Mouse (Mus musculus) liver, embryonic 16.5 days (tissue): ENCODE measurements around the gene Mfsd14a. TPM values are rescaled to one million over a fixed set of nuclear protein-coding genes. Genes with fewer than 3 reads are reported as not detected.
"Not testable (repeated sequence)": the region's sequence is repeated elsewhere in the genome, so short reads cannot be mapped to it uniquely, and the experiment has no call there.

Source experiments
- ATAC-seq: fragments of 200-750 bp; cut with Nextera tagmentation; 2 replicates; pipeline ENCODE4 v1.8.0; 2017; ENCODE audit warnings: low read depth, mild to moderate bottlenecking, moderate number of reproducible peaks, moderate library complexity
- H3K27ac ChIP-seq: fragments of 300-500 bp; sonication (generic); 2 replicates; pipeline ENCODE4 v1.5.1; 2014; ENCODE audit warnings: mild to moderate bottlenecking, low read length
- H3K27me3 ChIP-seq: fragments of 300-500 bp; sonication (generic); 2 replicates; pipeline ENCODE4 v1.6.1; 2014; ENCODE audit warnings: low read depth, low read length, mixed read lengths; ENCODE audit not compliant: control insufficient read depth, insufficient read depth
- H3K36me3 ChIP-seq: fragments of 300-500 bp; sonication (generic); 2 replicates; pipeline ENCODE4 v1.6.1; 2014; ENCODE audit warnings: mild to moderate bottlenecking; ENCODE audit not compliant: control insufficient read depth, insufficient read depth
- H3K4me1 ChIP-seq: fragments of 300-500 bp; sonication (generic); 2 replicates; pipeline ENCODE4 v1.6.1; 2014; ENCODE audit warnings: low read depth, low read length, mixed read lengths; ENCODE audit not compliant: control insufficient read depth
- H3K4me2 ChIP-seq: fragments of 300-500 bp; sonication (generic); 2 replicates; pipeline ENCODE4 v1.6.1; 2014; ENCODE audit warnings: low read depth, low read length, mixed read lengths
- H3K4me3 ChIP-seq: fragments of 300-500 bp; sonication (generic); 2 replicates; pipeline ENCODE4 v1.5.1; 2014; ENCODE audit warnings: low read depth, mild to moderate bottlenecking, low read length
- H3K9ac ChIP-seq: fragments of 300-500 bp; sonication (generic); 2 replicates; pipeline ENCODE4 v1.6.1; 2014; ENCODE audit warnings: low read depth, low read length
- H3K9me3 ChIP-seq: fragments of 300-500 bp; sonication (generic); replicated peaks from 2 replicates; pipeline ENCODE4 v1.6.1; 2016; ENCODE audit warnings: low read length; ENCODE audit not compliant: control insufficient read depth
- WGBS: fragments of 180-500 bp; shearing (Covaris S2); extraction: QIAGEN DNeasy Blood & Tissue Kit; methylation state at CpG from one replicate; pipeline ENCODE4 v1.1.7; 2014; ENCODE audit not compliant: insufficient replicate concordance; 5-methylcytosine and 5-hydroxymethylcytosine counted together
- polyA plus RNA-seq: library from polyadenylated mRNA; unstranded; fragments of >200 nt; fragmentation: Nextera tagmentation; extraction: Ambion mirVana; gene quantifications from 2 replicates; pipeline ENCODE4 v1.2.1, GENCODE M21; 2015

Mfsd14a gene
- polyA plus RNA-seq, 1 experiment from 2014 or later = 32.0 TPM

- Histone ChIP-seq H3K4me3 (no peak overlapping the region), H3K9ac (peak overlapping the region; percentile 58), H3K4me2 (peak overlapping the region; percentile 57), H3K4me1 (peaks cover 26% of the 10 kb centered on the region), H3K27me3 (no peaks in the 10 kb centered on the region), H3K27ac (peak overlapping the region; percentile 92), H3K9me3 (no peaks in the 10 kb centered on the region), H3K36me3 (no peaks in the 10 kb centered on the region; the same call in 1 of the 2 replicates)
- ATAC-seq = no peak
- 57% methylated on average over 2 of the region's 2 CpGs for WGBS
Measured at GRCm38 (mm10) chr3:116695666-116695985, 33.1 kb upstream of the Mfsd14a start.

- peak overlapping the region; percentile 58 for H3K9ac ChIP-seq
- peak overlapping the region; percentile 59 for H3K4me2 ChIP-seq
- H3K27ac ChIP-seq = peak overlapping the region; percentile 92
- H3K4me3 ChIP-seq = peak overlapping the region; percentile 24
- WGBS = 38% methylated on average over 8 of the region's 8 CpGs
- H3K9me3 ChIP-seq = no peaks in the 10 kb centered on the region
- H3K4me1 ChIP-seq = peaks cover 26% of the 10 kb centered on the region
- peak; percentile 76 for ATAC-seq
- no peaks in the 10 kb centered on the region; the same call in 1 of the 2 replicates for H3K36me3 ChIP-seq
- H3K27me3 ChIP-seq = no peaks in the 10 kb centered on the region
Measured at GRCm38 (mm10) chr3:116694955-116695665, 32.6 kb upstream of the Mfsd14a start.

GRCm38 (mm10) chr3:116694312-116694711, 31.8 kb upstream of the Mfsd14a start:
- ATAC-seq = peak; percentile 88
- Histone ChIP-seq H3K27ac (peak overlapping the region; percentile 92), H3K9ac (peak overlapping the region; percentile 57), H3K36me3 (no peaks in the 10 kb centered on the region; the same call in 1 of the 2 replicates), H3K4me2 (peak overlapping the region; percentile 59), H3K9me3 (no peaks in the 10 kb centered on the region), H3K4me3 (peak overlapping the region; percentile 24), H3K27me3 (no peaks in the 10 kb centered on the region), H3K4me1 (peaks cover 26% of the 10 kb centered on the region)
- 42% methylated on average over 3 of the region's 3 CpGs for WGBS

- no peak within 1 kb of the TSS for H3K4me2 ChIP-seq
- H3K4me1 ChIP-seq = no peaks in the 10 kb centered on the region
- WGBS = 81% methylated on average over 1 of the region's 1 CpGs
- no peak within 1 kb of the TSS for H3K9ac ChIP-seq
- H3K9me3 ChIP-seq = no peaks in the 10 kb centered on the region
- no peak within 1 kb of the TSS for H3K27ac ChIP-seq
- no peak within 1 kb of the TSS for H3K4me3 ChIP-seq
- ATAC-seq = no peak
- H3K27me3 ChIP-seq = no peaks in the 10 kb centered on the region
- H3K36me3 ChIP-seq = peaks cover 2% of the 10 kb centered on the region; the same call in 1 of the 2 replicates
Measured at GRCm38 (mm10) chr3:116681160-116681559, 18.7 kb upstream of the Mfsd14a start, which contains the start of gene Gm43191. Gm43191 (minus strand) TSS chr3:116681260.

GRCm38 (mm10) chr3:116664281-116664680, 1.8 kb upstream of the Mfsd14a start:
- not testable (repeated sequence) for H3K36me3 ChIP-seq, H3K4me2 ChIP-seq, H3K4me3 ChIP-seq, H3K9ac ChIP-seq, H3K27ac ChIP-seq, ATAC-seq, H3K27me3 ChIP-seq, H3K9me3 ChIP-seq
- H3K4me1 ChIP-seq = peaks cover 22% of the 10 kb centered on the region
- 82% methylated on average over 9 of the region's 9 CpGs for WGBS

- Histone ChIP-seq H3K9ac (peak overlapping the region; percentile 93), H3K27ac (peak overlapping the region; percentile 85), H3K4me2 (peak overlapping the region; percentile 74), H3K27me3 (no peaks in the 10 kb centered on the region), H3K36me3 (no peaks in the 10 kb centered on the region), H3K4me3 (peak overlapping the region; percentile 86), H3K4me1 (peaks cover 27% of the 10 kb centered on the region), H3K9me3 (no peaks in the 10 kb centered on the region)
- under 1% methylated on average over 64 of the region's 68 CpGs for WGBS
- peak; percentile 73 for ATAC-seq
Measured at GRCm38 (mm10) chr3:116661870-116662414, 535 bp downstream of the Mfsd14a start.

GRCm38 (mm10) chr3:116661288-116661869, 1.1 kb downstream of the Mfsd14a start:
- Histone ChIP-seq H3K27me3 (no peaks in the 10 kb centered on the region), H3K9ac (peak overlapping the region; percentile 93), H3K27ac (peak overlapping the region; percentile 85), H3K4me2 (peak overlapping the region; percentile 74), H3K4me1 (peaks cover 27% of the 10 kb centered on the region), H3K4me3 (peak overlapping the region; percentile 86), H3K36me3 (no peaks in the 10 kb centered on the region), H3K9me3 (no peaks in the 10 kb centered on the region)
- 5% methylated on average over 16 of the region's 16 CpGs for WGBS
- no peak for ATAC-seq

- peaks cover 27% of the 10 kb centered on the region for H3K4me1 ChIP-seq
- 65% methylated on average over 13 of the region's 13 CpGs for WGBS
Measured at GRCm38 (mm10) chr3:116659856-116660430, 2.5 kb downstream of the Mfsd14a start.

More at GRCm38 (mm10) chr3:116659856-116660430, 2.5 kb downstream of the Mfsd14a start:
- no peak for ATAC-seq
- Histone ChIP-seq H3K9ac (no peak overlapping the region), H3K27ac (no peak overlapping the region), H3K36me3 (no peaks in the 10 kb centered on the region), H3K4me2 (peak overlapping the region; percentile 74), H3K4me3 (no peak overlapping the region), H3K27me3 (no peaks in the 10 kb centered on the region), H3K9me3 (no peaks in the 10 kb centered on the region)
